26 mouse cellular contexts compared by ENCODE assay signal in the genomic region with DNA sequence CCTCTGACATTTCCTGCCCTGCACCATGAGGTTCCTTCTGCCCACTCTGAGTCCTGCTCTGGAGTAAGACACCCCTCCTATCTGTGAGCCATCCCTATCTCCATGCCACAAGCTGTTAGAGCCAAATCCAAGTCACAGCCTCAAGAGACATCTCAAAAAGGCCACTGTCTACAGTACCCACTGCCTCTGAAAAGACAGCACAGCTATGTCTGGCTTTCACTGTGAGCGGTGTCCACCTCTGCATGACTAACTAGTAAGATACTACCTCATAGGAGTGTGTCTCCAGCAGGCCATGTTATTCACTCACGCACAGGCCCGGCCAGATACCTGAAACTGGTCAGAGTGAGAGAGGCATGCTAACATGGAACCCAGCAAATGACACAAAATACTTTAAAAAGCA.
"Had no signal": no experiment of that assay in that cellular context is flagged by ENCODE, and none has a peak within 500 bp of the region (broad histone marks: within the 10 kb centered on the region; RNA-seq: fewer than 3 reads in every experiment).

No protein-coding gene starts in this region.

- H3K9me3 ChIP-seq: heart, embryonic 13.5 days; heart, embryonic 15.5 days; hindbrain, embryonic 10.5 days; hindbrain, embryonic 12.5 days; intestine, embryonic 15.5 days; limb, embryonic 10.5 days; limb, embryonic 12.5 days; liver, embryonic 13.5 days had no signal

- H3K4me3 ChIP-seq: gastrocnemius, adult 2 months; heart, adult 2 months; heart, embryonic 13.5 days; heart, embryonic 15.5 days; hindbrain, embryonic 10.5 days; hindbrain, embryonic 12.5 days; intestine, embryonic 15.5 days; layer of hippocampus, adult 2 months; left cerebral cortex, adult 2 months; limb, embryonic 10.5 days; limb, embryonic 12.5 days; liver, embryonic 13.5 days had no signal

- DNase-seq: gastrocnemius, adult 2 months; gastrocnemius, postnatal 10 days; gastrocnemius, postnatal 25 days; heart, postnatal 14 days; heart, postnatal 4 days; kidney, adult 18-20 months; kidney, adult 8-10 months; kidney, postnatal 10 days; kidney, postnatal 4 days; liver; liver, embryonic 13.5 days had no signal

- ATAC-seq: hindbrain, embryonic 16.5 days; inflammation-experienced regulatory T-cells, adult 6 months; intestine, embryonic 15.5 days; intestine, postnatal 0 days had no signal

- H3K9ac ChIP-seq: heart, embryonic 13.5 days; heart, embryonic 15.5 days; hindbrain, embryonic 12.5 days; hindbrain, embryonic 14.5 days; intestine, embryonic 15.5 days; limb, embryonic 12.5 days; liver, embryonic 13.5 days had no signal

- H3K4me2 ChIP-seq: heart, embryonic 13.5 days; heart, embryonic 15.5 days; hindbrain, embryonic 12.5 days; hindbrain, embryonic 14.5 days; intestine, embryonic 15.5 days; limb, embryonic 12.5 days; liver, embryonic 11.5 days; liver, embryonic 13.5 days had no signal

- H3K4me1 ChIP-seq: heart, embryonic 13.5 days; heart, embryonic 15.5 days; hindbrain, embryonic 10.5 days; hindbrain, embryonic 12.5 days; intestine, embryonic 15.5 days; limb, embryonic 10.5 days; limb, embryonic 12.5 days; liver, embryonic 13.5 days had no signal

- H3K27ac ChIP-seq: gastrocnemius, adult 2 months; heart, adult 2 months; heart, embryonic 13.5 days; heart, embryonic 15.5 days; hindbrain, embryonic 10.5 days; hindbrain, embryonic 12.5 days; hindbrain, embryonic 14.5 days; intestine, embryonic 15.5 days; layer of hippocampus, adult 2 months; left cerebral cortex, adult 2 months; limb, embryonic 10.5 days; limb, embryonic 12.5 days; liver, embryonic 13.5 days had no signal

- H3K27me3 ChIP-seq: heart, embryonic 13.5 days; heart, embryonic 15.5 days; hindbrain, embryonic 12.5 days; intestine, embryonic 15.5 days; limb, embryonic 12.5 days; liver, embryonic 13.5 days had no signal
